Mouse (Mus musculus) brain, embryonic 14.5 days (tissue): ENCODE data around the gene Mrgprh.

Experiments
- CTCF ChIP-seq: fragments of 200-500 bp; IDR thresholded peaks from 2 replicates; pipeline ENCODE4 v1.5.1; 2012; ENCODE audit warnings: inconsistent platforms, mild to moderate bottlenecking, moderate library complexity, borderline replicate concordance; ENCODE audit not compliant: insufficient read depth, insufficient read length; ENCODE audit errors: extremely low read depth
- POLR2A ChIP-seq: fragments of 200-500 bp; IDR thresholded peaks from 2 replicates; pipeline ENCODE4 v1.6.1; 2012; ENCODE audit warnings: mild to moderate bottlenecking, inconsistent platforms, borderline replicate concordance; ENCODE audit not compliant: poor library complexity, insufficient read depth, insufficient read length, severe bottlenecking; ENCODE audit errors: extremely low read depth

- no peak for TF ChIP-seq POLR2A
- no peak for TF ChIP-seq CTCF
Observed at GRCm38 (mm10) chr17:12866853-12867252, 9.0 kb upstream of the Mrgprh start.
